Mouse (Mus musculus) hindlimb bud, embryonic 11.5 days (tissue): ENCODE data around the gene Kptn.

Experiments used
- DNase-seq: peaks from one replicate; pipeline ENCODE4 v3.0.0-alpha.2; 2012; ENCODE audit warnings: low read depth, low spot score; ENCODE audit errors: extremely low spot score

Kptn gene

GRCm38 (mm10) chr7:16158735-16159134, 39.0 kb downstream of the Kptn start:
- no peak for DNase-seq

- no peak for DNase-seq
Measured at GRCm38 (mm10) chr7:16160702-16161101, 41.0 kb downstream of the Kptn start.

GRCm38 (mm10) chr7:16161302-16161701, 41.6 kb downstream of the Kptn start:
- no peak for DNase-seq

DNA sequence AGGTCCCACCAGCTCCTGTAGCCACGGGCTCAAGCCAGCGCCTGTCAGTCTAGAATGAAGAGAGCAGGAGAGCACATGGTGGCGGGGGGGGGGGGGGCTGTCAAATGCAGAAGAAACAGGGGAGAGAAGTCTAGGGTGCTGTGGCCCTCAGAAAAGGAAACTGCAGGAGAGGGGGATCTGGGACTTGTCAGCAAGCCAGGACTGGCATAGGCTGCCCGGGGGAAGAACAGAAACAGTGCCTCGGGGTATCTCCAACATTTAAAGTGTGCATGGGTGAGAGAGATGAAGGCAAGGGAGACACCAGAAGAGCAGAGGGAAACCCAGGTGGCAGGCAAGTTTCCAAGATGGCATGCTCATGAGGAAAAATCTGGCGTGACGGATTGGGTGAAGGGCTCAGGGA, 42.3 kb downstream of the Kptn start:
- no peak for DNase-seq

GRCm38 (mm10) chr7:16172141-16172581, 52.5 kb downstream of the Kptn start:
- DNase-seq, result no peak

DNA sequence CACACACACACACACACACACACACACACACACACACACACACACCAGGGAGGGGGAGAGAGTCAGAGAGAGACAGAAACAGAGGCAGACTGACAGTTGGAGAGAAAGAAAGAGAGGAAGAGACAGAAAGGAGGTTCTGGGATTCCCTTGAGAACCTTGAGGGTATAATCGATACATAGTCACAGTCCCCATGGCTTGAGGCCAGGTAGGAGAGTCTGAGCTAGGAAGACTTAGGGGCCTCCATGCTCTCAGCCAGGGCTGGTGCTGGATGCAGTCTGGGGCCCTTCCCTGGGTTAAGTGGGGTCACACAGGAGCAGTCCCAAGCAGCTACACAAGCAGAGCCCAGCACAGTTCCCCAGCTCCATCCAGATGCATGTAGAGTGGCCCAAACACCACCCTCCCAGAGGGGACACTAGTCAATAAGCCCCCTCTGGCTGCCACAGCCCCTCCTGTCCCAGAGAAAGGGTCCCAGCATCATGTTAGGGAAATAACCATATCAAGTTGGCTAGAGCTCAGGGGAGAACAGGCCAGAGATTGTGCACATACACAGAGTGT, 53.0 kb downstream of the Kptn start:
- no peak for DNase-seq

GRCm38 (mm10) chr7:16173146-16173545, 53.5 kb downstream of the Kptn start:
- no peak for DNase-seq

GRCm38 (mm10) chr7:16174597-16175541, 55.2 kb downstream of the Kptn start, which contains the start of gene Meis3:
Gene Meis3, plus strand, starts transcription at chr7:16175090.
- DNase-seq, result no peak

- no peak for DNase-seq
Measured at GRCm38 (mm10) chr7:16175542-16175931, 55.8 kb downstream of the Kptn start.
